Mouse (Mus musculus): ENCODE data around the gene Tead1.

DNA sequence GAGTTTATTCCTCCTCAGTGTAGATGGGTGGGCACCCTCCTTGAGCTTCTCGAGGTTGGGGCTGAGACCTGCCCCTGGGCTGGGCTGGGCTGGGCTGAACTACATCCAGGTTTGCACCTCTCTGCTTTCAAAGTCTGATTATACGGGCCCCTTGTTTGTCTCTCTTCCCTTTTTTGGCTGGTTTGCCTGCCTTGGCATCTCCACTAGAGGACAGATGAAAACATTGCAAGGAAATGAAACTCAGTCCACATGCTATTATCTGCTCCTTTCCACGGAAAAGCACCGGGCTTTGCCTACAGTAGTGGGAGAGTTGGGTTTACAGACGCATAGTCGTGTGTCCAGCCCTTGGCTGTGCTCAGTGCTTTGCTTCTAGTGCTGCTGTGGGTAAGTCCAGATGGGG is 60.1 kb downstream of the Tead1 start:
- no peak for TF ChIP-seq MYOG (IDR thresholded peaks at IDR 0.05; ENCODE audit: control insufficient read depth, extremely low read depth, insufficient read length)
- no peak for TF ChIP-seq CTCF (IDR thresholded peaks at IDR 0.05; ENCODE audit: control insufficient read depth, insufficient read depth, insufficient read length)
- no peak for TF ChIP-seq USF1 (IDR thresholded peaks at IDR 0.05; ENCODE audit: low read depth)
- no peak for TF ChIP-seq MAX (IDR thresholded peaks at IDR 0.05)
- TF ChIP-seq FOSL1 (IDR thresholded peaks at IDR 0.05; ENCODE audit: insufficient read depth, low read length, poor library complexity, severe bottlenecking): no peak

Data from C2C12 (cell line).